Mouse (Mus musculus) megakaryocyte, embryonic 14.5 days (primary cell): ENCODE results near the gene Guca1b.
"Not testable (repeated sequence)": the region's sequence is repeated elsewhere in the genome, so short reads cannot be mapped to it uniquely, and the experiment has no call there.

ENCODE experiments used
- FLI1 ChIP-seq: IDR thresholded peaks from 2 replicates; pipeline ENCODE4 v1.6.1; 2012; ENCODE audit warnings: low read length, inconsistent platforms, mixed read lengths
- GATA1 ChIP-seq: IDR thresholded peaks from 3 replicates; pipeline ENCODE4 v1.6.1; 2012; ENCODE audit warnings: mixed read lengths, low read length, inconsistent platforms, borderline replicate concordance

DNA sequence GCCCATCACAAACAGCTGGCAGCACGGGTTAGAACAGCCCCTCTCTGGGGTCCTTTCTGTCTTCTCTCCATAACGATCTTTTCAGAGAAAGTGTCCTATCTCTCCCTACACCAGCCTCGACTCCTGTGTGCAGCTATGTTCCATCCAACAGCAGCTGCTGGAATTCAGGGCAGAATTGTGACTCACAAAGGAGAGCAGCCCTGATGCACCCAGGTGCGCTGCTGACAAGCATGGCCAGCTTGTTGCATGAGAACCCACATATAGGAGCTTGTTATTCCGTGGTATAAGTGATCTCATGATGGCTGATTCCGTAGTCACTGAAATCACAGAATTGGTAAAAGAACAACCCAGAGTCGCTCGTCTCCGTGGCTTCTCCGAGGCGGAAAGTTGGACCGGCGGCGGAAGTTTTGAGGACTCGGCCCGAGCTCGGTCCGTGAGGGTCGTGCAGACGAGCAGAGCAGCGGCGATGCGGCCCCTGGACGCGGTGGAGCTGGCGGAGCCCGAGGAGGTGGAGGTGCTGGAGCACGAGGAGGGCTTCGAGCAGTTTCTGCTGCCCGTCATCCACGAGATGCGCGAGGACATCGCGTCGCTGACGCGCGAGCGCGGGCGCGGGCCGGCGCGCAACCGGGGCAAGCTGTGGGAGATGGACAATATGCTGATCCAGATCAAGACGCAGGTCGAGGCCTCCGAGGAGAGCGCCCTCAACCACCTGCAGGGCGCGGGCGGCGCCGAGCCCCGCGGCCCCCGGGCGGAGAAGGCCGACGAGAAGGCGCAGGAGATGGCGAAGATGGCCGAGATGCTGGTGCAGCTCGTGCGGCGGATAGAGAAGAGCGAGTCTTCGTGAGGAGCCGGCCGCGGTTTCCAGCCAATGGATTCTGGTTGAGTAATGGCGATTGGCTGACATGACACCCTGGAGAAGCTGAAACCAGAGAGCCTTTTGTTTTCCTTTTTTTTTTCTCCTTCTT lies 25.0 kb downstream of the Guca1b start:
- TF ChIP-seq GATA1, FLI1: not testable (repeated sequence)
